Mouse (Mus musculus) midbrain, embryonic 12.5 days (tissue): ENCODE data around the gene Coro2b. TPM values are rescaled to one million over a fixed set of nuclear protein-coding genes. Genes with fewer than 3 reads are reported as not detected.

ENCODE experiments used
- ATAC-seq: fragments of 200-750 bp; cut with Nextera tagmentation; 2 replicates; pipeline ENCODE4 v1.8.0; 2017; ENCODE audit warnings: low read depth, moderate TSS enrichment, moderate library complexity; ENCODE audit not compliant: low FRiP score
- H3K27ac ChIP-seq: fragments of 300-500 bp; sonication (generic); replicated peaks from 2 replicates; pipeline ENCODE4 v1.5.1; 2016; ENCODE audit warnings: mild to moderate bottlenecking
- H3K27me3 ChIP-seq: fragments of 300-500 bp; sonication (generic); 2 replicates; pipeline ENCODE4 v1.6.1; 2016; ENCODE audit warnings: mild to moderate bottlenecking
- H3K36me3 ChIP-seq: fragments of 300-500 bp; sonication (generic); 2 replicates; pipeline ENCODE4 v1.6.1; 2016
- H3K4me1 ChIP-seq: fragments of 300-500 bp; sonication (generic); 2 replicates; pipeline ENCODE4 v1.6.1; 2016
- H3K4me2 ChIP-seq: fragments of 300-500 bp; sonication (generic); replicated peaks from 2 replicates; pipeline ENCODE4 v1.6.1; 2016; ENCODE audit warnings: mild to moderate bottlenecking, moderate library complexity
- H3K4me3 ChIP-seq: fragments of 300-500 bp; sonication (generic); 2 replicates; pipeline ENCODE4 v1.5.1; 2016; ENCODE audit warnings: mild to moderate bottlenecking
- H3K9ac ChIP-seq: fragments of 300-500 bp; sonication (generic); replicated peaks from 2 replicates; pipeline ENCODE4 v1.6.1; 2016; ENCODE audit warnings: mild to moderate bottlenecking, moderate library complexity
- H3K9me3 ChIP-seq: fragments of 300-500 bp; sonication (generic); 2 replicates; pipeline ENCODE4 v1.6.1; 2016; ENCODE audit warnings: mild to moderate bottlenecking
- WGBS: fragments of 180-500 bp; shearing (Covaris S2); methylation state at CpG from one replicate; pipeline ENCODE4 v1.1.7; 2016; 5-methylcytosine and 5-hydroxymethylcytosine counted together
- polyA plus RNA-seq: library from polyadenylated mRNA; unstranded; fragments of >200 nt; fragmentation: Nextera tagmentation; extraction: Ambion mirVana; gene quantifications from 2 replicates; pipeline ENCODE4 v1.2.1, GENCODE M21; 2016

Gene Coro2b
- polyA plus RNA-seq, 1 experiment from 2014 or later, result 34.0 TPM

DNA sequence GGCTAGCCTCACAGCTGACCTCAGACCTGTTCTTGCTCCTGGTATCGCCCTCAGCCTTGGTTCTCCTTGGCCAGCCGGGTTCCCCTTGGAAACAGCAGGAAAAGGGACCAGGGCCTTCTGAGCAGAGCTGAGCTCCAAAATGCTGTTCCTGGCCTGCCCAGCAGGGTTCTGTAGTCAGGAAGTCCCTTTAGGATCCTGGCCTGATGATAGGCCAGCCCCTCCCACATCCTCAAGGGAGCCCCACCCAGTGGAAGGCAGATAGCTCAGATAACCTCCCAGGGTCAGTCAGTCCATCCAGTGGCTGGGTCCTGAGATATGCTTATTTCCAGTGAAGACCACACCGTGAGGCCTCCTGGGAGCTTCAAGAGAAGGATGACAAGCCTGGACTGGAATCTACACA is 45.7 kb downstream of the Coro2b start:
- H3K4me3 ChIP-seq, result no peak overlapping the region
- H3K9ac ChIP-seq, result no peak overlapping the region
- whole genome bisulfite sequencing, result 76% methylated on average over 3 of the region's 3 CpGs

DNA sequence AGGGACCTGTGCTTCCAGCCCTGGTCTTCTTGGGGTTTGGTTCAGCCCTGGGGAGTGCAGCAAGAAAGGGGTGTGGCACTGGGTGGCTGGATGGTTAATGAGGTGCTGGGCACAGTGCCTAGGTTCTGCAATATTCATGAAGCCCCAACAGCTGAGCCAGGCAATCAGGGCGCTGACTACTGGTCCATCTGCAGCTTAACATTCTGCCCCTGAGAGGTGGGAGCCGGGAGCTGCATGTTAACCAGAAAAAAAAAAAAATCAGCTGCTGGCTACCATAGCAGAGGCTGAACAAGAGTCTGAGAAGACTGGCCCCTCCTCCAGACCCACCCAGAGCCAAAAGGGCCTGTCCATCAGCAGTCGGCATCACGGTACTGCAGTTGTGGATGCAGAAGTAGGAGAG is 52.7 kb downstream of the Coro2b start:
- H3K27me3 ChIP-seq, result no peaks in the 10 kb centered on the region
- H3K4me1 ChIP-seq, result peaks cover 47% of the 10 kb centered on the region
- 0 out of 2 replicates have a peak, but pooled peaks cover 5% of the 10 kb centered on the region for H3K36me3 ChIP-seq
- H3K4me2 ChIP-seq, result no peak overlapping the region
- H3K4me3 ChIP-seq, result no peak overlapping the region
- H3K27ac ChIP-seq, result no peak overlapping the region
- ATAC-seq, result 0 out of 2 replicates have a peak, but pooled peaks have one; percentile 27
- no peaks in the 10 kb centered on the region for H3K9me3 ChIP-seq
- no peak overlapping the region for H3K9ac ChIP-seq
- 35% methylated on average over 4 of the region's 4 CpGs for WGBS

More for the DNA sequence above, 45.7 kb downstream of the Coro2b start:
- Histone ChIP-seq H3K27ac (no peak overlapping the region), H3K27me3 (no peaks in the 10 kb centered on the region), H3K4me2 (no peak overlapping the region), H3K9me3 (no peaks in the 10 kb centered on the region), H3K4me1 (peaks cover 28% of the 10 kb centered on the region), H3K36me3 (0 out of 2 replicates have a peak, but pooled peaks cover 5% of the 10 kb centered on the region)
- ATAC-seq, result no peak

DNA sequence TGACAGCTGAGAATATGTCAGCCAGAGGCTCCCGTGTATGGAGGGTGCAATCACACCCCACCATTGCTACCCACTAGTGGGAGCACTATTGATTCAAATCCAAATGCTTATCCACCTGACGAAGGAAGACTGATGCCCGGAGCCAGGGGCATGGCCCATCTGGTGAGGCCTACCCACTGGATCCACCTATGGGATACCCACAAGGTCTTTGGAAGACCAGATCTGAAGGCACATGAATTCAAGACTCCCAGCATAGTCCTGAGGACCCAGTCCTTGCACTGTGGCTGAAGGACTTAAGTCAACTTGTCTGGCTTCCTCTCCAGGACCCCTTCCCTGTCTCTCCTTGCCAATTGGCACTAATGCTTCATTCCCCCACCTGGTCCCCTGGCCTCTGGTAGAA is 54.1 kb downstream of the Coro2b start:
- Histone ChIP-seq H3K4me3 (no peak overlapping the region), H3K9me3 (no peaks in the 10 kb centered on the region), H3K36me3 (0 out of 2 replicates have a peak, but pooled peaks cover 5% of the 10 kb centered on the region), H3K27me3 (no peaks in the 10 kb centered on the region), H3K27ac (no peak overlapping the region), H3K9ac (no peak overlapping the region), H3K4me1 (peaks cover 46% of the 10 kb centered on the region), H3K4me2 (no peak overlapping the region)
- ATAC-seq, result no peak
- WGBS, result 89% methylated on average over 3 of the region's 3 CpGs

DNA sequence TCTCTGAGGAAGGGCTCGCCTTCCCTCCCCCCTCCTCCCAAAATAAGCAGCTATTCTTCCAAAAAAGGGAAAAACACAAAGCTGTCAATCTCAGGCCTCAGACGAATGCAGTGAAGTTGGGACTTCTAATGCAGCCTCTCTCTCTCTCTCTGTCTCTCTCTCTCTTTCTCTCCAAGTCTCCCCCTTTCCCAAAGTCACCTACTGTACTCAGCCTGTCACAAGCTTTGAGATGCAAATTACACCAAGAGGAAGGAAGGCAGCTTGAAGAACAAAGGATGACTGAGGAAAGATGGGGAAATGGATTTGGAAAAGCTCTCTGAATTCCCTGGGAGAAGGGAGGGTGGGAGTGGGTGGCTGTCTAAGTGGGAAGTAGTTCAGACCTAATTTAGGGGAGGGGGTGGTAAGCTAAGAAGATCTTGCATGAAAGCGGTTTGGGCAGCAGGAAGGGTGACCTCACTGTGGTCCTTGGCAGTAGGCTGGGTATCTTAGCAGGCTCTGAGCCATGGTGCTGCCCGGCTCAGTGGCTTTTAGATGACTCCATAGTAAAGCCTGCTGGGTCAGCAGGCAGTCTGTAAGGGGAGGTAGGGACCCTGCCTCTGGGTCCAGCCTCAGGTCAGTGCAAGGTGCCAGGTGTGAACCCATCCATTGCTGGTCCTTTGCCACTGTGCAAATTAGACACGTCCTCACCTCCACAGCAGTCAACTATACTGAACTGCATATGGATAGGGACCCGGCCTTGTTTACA is 55.8 kb downstream of the Coro2b start:
- ATAC-seq, result no peak

DNA sequence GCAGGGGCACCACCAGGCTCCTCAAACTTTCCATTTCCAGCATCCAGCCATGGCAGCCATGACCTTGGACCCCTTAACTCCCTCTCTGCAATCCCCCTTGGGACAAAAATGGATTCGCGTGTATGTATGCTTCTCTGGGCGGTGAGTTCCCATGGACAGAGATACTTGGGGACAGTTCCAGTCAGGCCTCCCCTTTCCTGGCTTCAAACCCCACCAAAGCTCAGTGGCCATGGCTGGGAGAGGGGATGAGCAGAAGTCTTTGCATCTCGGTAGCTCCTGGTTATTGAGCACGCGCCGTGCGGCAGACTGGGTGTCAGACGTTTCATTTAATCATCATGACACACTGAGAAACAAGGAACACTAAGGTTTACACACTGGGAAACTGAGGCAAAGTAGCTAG is 56.7 kb downstream of the Coro2b start:
- Histone ChIP-seq H3K4me2 (no peak overlapping the region), H3K9ac (no peak overlapping the region), H3K27me3 (no peaks in the 10 kb centered on the region), H3K4me3 (no peak overlapping the region), H3K9me3 (no peaks in the 10 kb centered on the region), H3K27ac (no peak overlapping the region), H3K36me3 (no peaks in the 10 kb centered on the region), H3K4me1 (peaks cover 51% of the 10 kb centered on the region)
- 85% methylated on average over 9 of the region's 9 CpGs for WGBS
- no peak for ATAC-seq

More for the DNA sequence above, 55.8 kb downstream of the Coro2b start:
- Histone ChIP-seq H3K4me1 (peaks cover 51% of the 10 kb centered on the region), H3K27me3 (no peaks in the 10 kb centered on the region), H3K4me3 (no peak overlapping the region), H3K27ac (peak overlapping the region; percentile 56; the same call in 1 of the 2 replicates), H3K9me3 (no peaks in the 10 kb centered on the region), H3K4me2 (no peak overlapping the region), H3K36me3 (no peaks in the 10 kb centered on the region), H3K9ac (no peak overlapping the region)
- 57% methylated on average over 6 of the region's 6 CpGs for WGBS

DNA sequence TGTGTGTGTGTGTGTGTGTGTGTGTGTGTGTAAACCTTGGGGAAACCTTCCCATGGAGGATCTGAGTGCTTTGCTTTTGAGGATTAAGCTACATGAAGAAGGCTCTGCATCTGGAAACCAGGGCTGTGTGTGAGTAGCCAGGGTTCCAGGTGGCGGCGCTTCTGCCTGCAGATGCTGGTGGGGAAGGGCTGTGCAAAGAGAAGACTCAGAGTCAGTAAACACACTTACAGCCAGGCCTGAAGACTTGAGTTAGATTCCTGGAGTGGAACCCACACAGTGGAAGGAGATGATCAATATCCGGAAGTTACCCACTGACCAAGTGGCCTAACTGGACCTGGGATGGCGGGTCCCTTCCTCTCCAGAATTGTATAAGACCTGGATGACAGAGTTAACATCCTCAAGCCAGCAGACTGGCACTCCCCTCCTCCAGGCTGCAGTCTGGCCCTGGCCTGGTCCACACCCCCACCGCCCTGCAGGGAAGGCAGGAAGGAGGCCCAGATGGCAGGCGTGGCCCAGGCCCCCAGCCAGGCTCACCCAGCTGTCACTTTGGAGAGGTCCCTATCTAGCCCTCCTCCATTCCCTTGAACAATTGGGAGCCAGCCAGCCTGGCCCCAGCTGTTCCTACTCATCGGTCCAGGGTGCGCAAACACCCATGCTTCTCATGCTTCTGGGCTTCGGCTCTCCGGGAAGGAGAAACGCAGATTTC is 59.9 kb downstream of the Coro2b start:
- Histone ChIP-seq H3K36me3 (no peaks in the 10 kb centered on the region), H3K9me3 (no peaks in the 10 kb centered on the region), H3K4me2 (no peak overlapping the region), H3K27me3 (no peaks in the 10 kb centered on the region), H3K9ac (0 out of 2 replicates have a peak overlapping the region, but pooled peaks have one; percentile 6), H3K4me3 (no peak overlapping the region), H3K4me1 (peaks cover 42% of the 10 kb centered on the region), H3K27ac (peak overlapping the region; percentile 66)
- peak; percentile 65; the same call in 1 of the 2 replicates for ATAC-seq
- WGBS, result 51% methylated on average over 11 of the region's 11 CpGs

DNA sequence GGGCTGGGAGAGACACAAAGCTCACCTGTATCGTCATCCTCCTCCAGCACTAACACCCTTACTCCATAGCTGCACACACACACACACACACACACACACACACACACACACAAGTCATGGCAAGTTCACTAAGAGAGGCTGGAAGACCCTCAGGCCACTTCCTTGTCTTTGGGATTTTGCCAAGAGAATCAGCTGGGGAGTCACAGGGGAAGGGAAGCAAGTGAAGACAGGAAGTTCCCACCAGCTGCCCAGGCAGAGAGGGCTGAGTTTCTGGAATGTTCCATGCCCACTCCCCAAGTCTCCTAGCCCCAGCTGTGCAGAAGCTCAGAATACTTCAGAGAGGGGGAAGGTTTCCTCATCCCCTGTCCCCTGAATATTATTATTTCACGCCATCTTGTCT is 62.6 kb downstream of the Coro2b start:
- H3K27ac ChIP-seq, result no peak overlapping the region

DNA sequence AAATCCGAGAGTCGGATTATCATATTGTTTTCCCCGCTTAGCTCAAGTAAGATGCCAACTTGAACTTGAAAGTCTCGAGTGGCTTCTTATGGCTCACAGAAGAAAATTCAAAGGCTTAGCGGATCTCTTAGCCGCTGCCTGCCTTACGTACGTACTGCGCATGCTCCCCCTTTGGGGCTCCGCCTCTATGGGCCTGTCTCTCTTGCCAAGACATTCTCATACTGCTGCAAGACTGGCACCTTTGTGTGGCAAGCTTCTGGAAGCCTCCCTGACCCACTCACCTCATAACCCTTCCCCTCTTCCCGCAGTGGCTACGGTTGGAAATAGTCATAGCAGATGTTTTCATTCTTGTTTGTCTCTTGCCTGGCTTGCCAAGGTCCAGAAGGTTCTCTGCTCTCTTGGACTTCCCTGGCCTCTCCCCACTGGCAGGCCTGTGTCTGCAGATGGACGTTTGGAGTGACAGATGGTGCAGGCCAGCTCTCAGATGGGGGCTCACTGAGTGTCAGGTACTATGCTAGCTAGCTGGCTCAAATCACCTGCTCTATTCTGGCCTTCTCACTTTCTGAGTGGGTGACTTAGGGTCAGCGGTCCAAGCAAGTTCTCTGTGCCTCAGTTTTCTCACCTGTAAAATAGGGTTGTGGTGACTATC is 65.2 kb downstream of the Coro2b start:
- H3K4me2 ChIP-seq, result no peak overlapping the region
- no peak for ATAC-seq
- peaks cover 35% of the 10 kb centered on the region for H3K4me1 ChIP-seq
- 87% methylated on average over 14 of the region's 14 CpGs for WGBS
- H3K4me3 ChIP-seq, result no peak overlapping the region
- H3K27ac ChIP-seq, result 0 out of 2 replicates have a peak overlapping the region, but pooled peaks have one; percentile 6
- H3K9me3 ChIP-seq, result no peaks in the 10 kb centered on the region
- H3K36me3 ChIP-seq, result no peaks in the 10 kb centered on the region
- no peak overlapping the region for H3K9ac ChIP-seq
- no peaks in the 10 kb centered on the region for H3K27me3 ChIP-seq

More for the DNA sequence above, 62.6 kb downstream of the Coro2b start:
- no peak for ATAC-seq
- no peaks in the 10 kb centered on the region for H3K36me3 ChIP-seq
- no peak overlapping the region for H3K9ac ChIP-seq
- no peak overlapping the region for H3K4me3 ChIP-seq
- peaks cover 32% of the 10 kb centered on the region for H3K4me1 ChIP-seq
- WGBS, result 91% methylated on average over 2 of the region's 2 CpGs
- H3K27me3 ChIP-seq, result no peaks in the 10 kb centered on the region
- H3K4me2 ChIP-seq, result no peak overlapping the region
- H3K9me3 ChIP-seq, result no peaks in the 10 kb centered on the region

DNA sequence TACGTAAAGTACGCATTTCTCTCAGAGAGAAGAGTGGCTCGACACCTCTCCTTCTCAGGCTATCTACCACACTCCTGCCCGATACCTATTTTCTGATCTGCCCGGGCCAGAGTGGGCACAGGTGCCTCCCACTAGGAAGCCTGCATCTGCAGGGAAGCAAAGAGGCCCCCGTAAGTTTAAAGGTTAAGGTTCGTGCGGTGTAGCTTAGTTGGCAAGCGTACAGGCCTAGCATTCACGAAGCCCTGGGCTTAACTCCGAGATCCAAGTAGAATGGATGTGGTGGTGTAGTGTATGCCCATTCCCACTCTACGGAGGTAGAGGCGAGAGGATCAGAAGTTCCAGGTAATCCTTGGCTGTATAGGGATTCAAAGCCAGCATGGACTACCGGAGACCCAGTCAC is 65.8 kb downstream of the Coro2b start:
- no peak overlapping the region for H3K4me3 ChIP-seq
- peaks cover 35% of the 10 kb centered on the region for H3K4me1 ChIP-seq
- H3K4me2 ChIP-seq, result no peak overlapping the region
- no peaks in the 10 kb centered on the region for H3K36me3 ChIP-seq
- H3K27me3 ChIP-seq, result no peaks in the 10 kb centered on the region
- H3K9ac ChIP-seq, result no peak overlapping the region
- ATAC-seq, result no peak
- H3K27ac ChIP-seq, result no peak overlapping the region
- no peaks in the 10 kb centered on the region for H3K9me3 ChIP-seq
- 89% methylated on average over 14 of the region's 14 CpGs for WGBS

DNA sequence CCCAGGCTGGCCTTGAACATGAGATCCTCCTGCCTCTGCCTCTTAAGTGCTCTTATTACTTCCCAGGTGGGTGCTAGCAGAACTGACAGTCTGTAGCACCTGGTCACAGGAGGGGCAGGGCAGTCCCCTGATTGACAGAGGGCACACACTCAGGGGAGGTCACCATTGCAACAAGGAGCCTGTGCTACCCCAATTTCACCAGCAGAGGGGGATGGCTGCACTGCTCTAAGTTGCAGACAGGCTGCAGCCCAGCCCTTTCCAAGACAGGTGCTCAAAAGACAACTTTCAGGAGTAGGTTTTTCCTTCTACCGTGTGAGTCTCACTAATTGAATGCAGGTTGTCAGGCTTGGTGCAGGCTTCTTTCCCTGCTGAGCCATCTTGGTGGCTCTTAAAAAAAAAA is 66.4 kb downstream of the Coro2b start:
- no peaks in the 10 kb centered on the region for H3K36me3 ChIP-seq
- peaks cover 35% of the 10 kb centered on the region for H3K4me1 ChIP-seq
- H3K27me3 ChIP-seq, result no peaks in the 10 kb centered on the region
- 7% methylated on average over 1 of the region's 1 CpGs for WGBS
- 0 out of 2 replicates have a peak, but pooled peaks have one; percentile 27 for ATAC-seq
- H3K9me3 ChIP-seq, result no peaks in the 10 kb centered on the region
- no peak overlapping the region for H3K27ac ChIP-seq
- H3K4me3 ChIP-seq, result no peak overlapping the region
- no peak overlapping the region for H3K9ac ChIP-seq
- H3K4me2 ChIP-seq, result no peak overlapping the region

DNA sequence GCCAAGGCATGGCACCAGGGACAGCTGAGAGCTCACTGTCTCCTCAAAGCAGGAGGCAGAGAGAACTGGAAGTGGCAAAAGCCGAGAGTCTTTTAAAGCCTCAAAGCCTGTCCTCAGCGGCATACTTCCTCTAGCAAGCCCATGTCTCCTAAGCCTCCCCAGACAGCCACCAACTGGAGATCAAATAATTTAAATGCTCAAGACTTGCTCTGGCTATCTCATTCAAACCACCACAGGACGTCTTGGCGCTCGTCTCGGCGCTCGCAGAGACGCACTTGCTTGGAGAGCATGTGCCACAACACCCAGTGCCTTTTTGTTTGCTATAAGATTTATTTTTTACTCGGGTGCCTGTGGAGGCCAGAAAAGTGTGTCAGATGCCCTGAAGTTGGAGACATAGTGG is 67.1 kb downstream of the Coro2b start:
- no peaks in the 10 kb centered on the region for H3K36me3 ChIP-seq
- no peak overlapping the region for H3K9ac ChIP-seq

DNA sequence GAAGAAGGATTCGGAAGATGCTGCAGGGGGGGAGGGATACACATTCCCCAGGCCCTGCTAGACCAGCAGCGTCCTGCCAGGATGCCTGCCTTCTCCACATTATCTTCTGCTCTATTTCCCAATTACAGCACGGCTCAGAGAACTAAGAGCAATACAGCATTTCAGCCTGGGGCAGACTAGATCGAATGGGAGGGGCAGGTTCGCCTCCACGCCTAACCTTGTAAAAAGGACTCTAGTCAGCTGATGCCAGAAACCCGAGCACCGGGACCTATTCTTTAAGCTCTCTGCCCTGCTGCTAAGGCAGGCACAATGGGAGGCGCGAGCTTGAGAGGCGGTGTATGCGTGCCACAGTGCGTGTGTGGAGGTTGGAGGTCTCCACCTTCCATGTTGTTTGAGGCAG is 67.7 kb downstream of the Coro2b start:
- no peaks in the 10 kb centered on the region for H3K27me3 ChIP-seq
- no peak overlapping the region for H3K4me2 ChIP-seq
- no peak overlapping the region; the same call in 1 of the 2 replicates for H3K9ac ChIP-seq
- whole genome bisulfite sequencing, result 23% methylated on average over 13 of the region's 13 CpGs
- no peak overlapping the region for H3K4me3 ChIP-seq
- H3K27ac ChIP-seq, result peak overlapping the region; percentile 60; the same call in 1 of the 2 replicates
- peaks cover 35% of the 10 kb centered on the region for H3K4me1 ChIP-seq
- H3K9me3 ChIP-seq, result no peaks in the 10 kb centered on the region
- peak; percentile 58; the same call in 1 of the 2 replicates for ATAC-seq
- H3K36me3 ChIP-seq, result no peaks in the 10 kb centered on the region

More for the DNA sequence above, 67.1 kb downstream of the Coro2b start:
- Histone ChIP-seq H3K9me3 (no peaks in the 10 kb centered on the region), H3K4me2 (no peak overlapping the region), H3K27me3 (no peaks in the 10 kb centered on the region), H3K27ac (peak overlapping the region; percentile 60; the same call in 1 of the 2 replicates), H3K4me3 (no peak overlapping the region), H3K4me1 (peaks cover 35% of the 10 kb centered on the region)
- ATAC-seq, result no peak
- WGBS, result 74% methylated on average over 10 of the region's 10 CpGs
